Mouse (Mus musculus): Measurements from ENCODE around the gene Rere.

DNA sequence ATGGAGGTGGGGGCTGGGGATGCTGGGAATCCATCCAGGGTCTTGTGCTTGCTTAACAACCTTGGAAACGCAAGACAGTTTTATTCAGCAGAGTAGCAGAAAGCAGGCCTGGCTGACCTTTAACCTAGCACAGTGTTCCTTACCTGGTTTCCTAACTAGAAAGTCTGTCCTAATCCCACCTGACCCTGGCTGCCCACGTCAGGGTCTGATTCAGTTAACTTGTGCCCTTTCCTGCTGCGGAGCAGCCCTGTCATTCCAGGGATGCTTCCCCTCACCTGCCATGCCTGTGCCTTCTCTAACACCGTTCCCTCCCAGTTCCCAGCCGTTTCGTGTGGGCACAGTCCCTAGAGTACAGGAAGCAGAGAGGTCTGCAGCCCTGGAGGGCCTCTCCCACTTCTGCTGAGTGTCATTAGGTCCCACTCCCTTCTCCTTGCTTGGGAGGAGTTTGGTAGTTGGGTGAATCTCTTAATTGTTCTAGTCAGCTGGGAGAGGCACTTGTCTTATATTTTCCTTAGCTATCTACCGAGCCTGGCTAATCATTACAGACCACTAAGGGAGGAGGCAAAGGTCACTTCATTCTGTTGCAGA lies 290.8 kb downstream of the Rere start:
- TF ChIP-seq CTCF (IDR thresholded peaks at IDR 0.05; ENCODE audit: low read depth) (no peak), EP300 (IDR thresholded peaks at IDR 0.05; ENCODE audit: low read depth) (no peak)

All from liver, embryonic 14.5 days (tissue).